Mouse (Mus musculus) kidney, postnatal 0 days (tissue): ENCODE data around the gene Celsr2. TPM values are rescaled to one million over a fixed set of nuclear protein-coding genes. Genes with fewer than 3 reads are reported as not detected.

Source experiments
- ATAC-seq: fragments of 200-750 bp; cut with Nextera tagmentation; replicated peaks from 2 replicates; pipeline ENCODE4 v1.8.0; 2017; ENCODE audit warnings: low read depth, moderate number of reproducible peaks, moderate TSS enrichment, moderate library complexity; ENCODE audit not compliant: low FRiP score
- DNase-seq: peaks from one replicate; pipeline ENCODE4 v3.0.0-alpha.2; 2016; ENCODE audit warnings: low spot score
- H3K27ac ChIP-seq: fragments of 300-500 bp; sonication (generic); 2 replicates; pipeline ENCODE4 v1.5.1; 2014; ENCODE audit warnings: mild to moderate bottlenecking
- H3K27me3 ChIP-seq: fragments of 300-500 bp; sonication (generic); 2 replicates; pipeline ENCODE4 v1.6.1; 2014; ENCODE audit warnings: low read length, mixed read lengths; ENCODE audit not compliant: insufficient read depth
- H3K36me3 ChIP-seq: fragments of 300-500 bp; sonication (generic); 2 replicates; pipeline ENCODE4 v1.6.1; 2014; ENCODE audit warnings: low read length, mixed read lengths; ENCODE audit not compliant: insufficient read depth
- H3K4me1 ChIP-seq: fragments of 300-500 bp; sonication (generic); replicated peaks from 2 replicates; pipeline ENCODE4 v1.6.1; 2014; ENCODE audit warnings: antibody characterized with exemption, low read length, mixed read lengths; ENCODE audit not compliant: insufficient read depth
- H3K4me2 ChIP-seq: fragments of 300-500 bp; sonication (generic); 2 replicates; pipeline ENCODE4 v1.6.1; 2014; ENCODE audit warnings: mild to moderate bottlenecking, low read length, moderate library complexity, mixed read lengths
- H3K4me3 ChIP-seq: fragments of 300-500 bp; sonication (generic); replicated peaks from 2 replicates; pipeline ENCODE4 v1.5.1; 2014; ENCODE audit warnings: low read depth, low read length
- H3K9ac ChIP-seq: fragments of 300-500 bp; sonication (generic); 2 replicates; pipeline ENCODE4 v1.6.1; 2014; ENCODE audit warnings: low read depth, low read length
- H3K9me3 ChIP-seq: fragments of 300-500 bp; sonication (generic); replicated peaks from 2 replicates; pipeline ENCODE4 v1.6.1; 2016; ENCODE audit warnings: low read length, inconsistent platforms, mixed read lengths
- CTCF ChIP-seq: IDR thresholded peaks from 2 replicates; pipeline ENCODE4 v1.5.1; 2016; ENCODE audit warnings: antibody characterized with exemption, low read depth, mild to moderate bottlenecking, moderate library complexity
- WGBS: fragments of 180-500 bp; shearing (Covaris S2); extraction: QIAGEN DNeasy Blood & Tissue Kit; methylation state at CpG from one replicate; pipeline ENCODE4 v1.1.7; 2014; 5-methylcytosine and 5-hydroxymethylcytosine counted together
- polyA plus RNA-seq: library from polyadenylated mRNA; unstranded; fragments of >200 nt; fragmentation: Nextera tagmentation; extraction: Ambion mirVana; gene quantifications from 2 replicates; pipeline ENCODE4 v1.2.1, GENCODE M21; 2015

Celsr2 gene
- polyA plus RNA-seq, 1 experiment from 2014 or later, result 15.1 TPM

- TF ChIP-seq CTCF, result no peak
- DNase-seq (no peak), ATAC-seq (no peak)
- H3K4me1 ChIP-seq, result 0 out of 2 replicates have a peak, but pooled peaks cover 3% of the 10 kb centered on the region
- no peak overlapping the region for H3K9ac ChIP-seq
- no peaks in the 10 kb centered on the region for H3K36me3 ChIP-seq
- no peaks in the 10 kb centered on the region for H3K9me3 ChIP-seq
- 73% methylated on average over 3 of the region's 3 CpGs for WGBS
- no peak overlapping the region for H3K4me3 ChIP-seq
- no peak overlapping the region for H3K27ac ChIP-seq
- H3K27me3 ChIP-seq, result no peaks in the 10 kb centered on the region
- H3K4me2 ChIP-seq, result no peak overlapping the region
Measured at GRCm38 (mm10) chr3:108367828-108368227, 47.5 kb downstream of the Celsr2 start.

DNA sequence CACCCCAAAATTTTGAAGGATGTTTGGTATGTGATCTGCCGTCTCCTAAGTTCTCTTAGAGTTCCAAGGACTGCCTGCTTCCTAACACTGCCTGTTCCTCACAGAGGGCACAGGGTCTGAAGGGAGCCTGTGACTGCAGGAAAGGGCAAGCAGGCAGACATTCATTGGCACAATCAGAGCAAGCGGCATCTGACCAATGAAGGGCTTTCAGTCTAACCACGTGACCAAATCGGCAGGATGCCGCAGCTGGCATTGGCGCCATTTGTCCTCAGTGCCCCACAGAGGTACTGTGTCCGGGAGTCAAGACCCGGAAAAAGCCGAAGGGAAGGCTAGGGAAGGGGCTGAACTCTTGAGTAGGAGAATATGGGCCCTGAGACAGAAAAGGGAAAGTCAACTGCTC is 48.2 kb downstream of the Celsr2 start:
- H3K9me3 ChIP-seq, result no peaks in the 10 kb centered on the region
- DNase-seq, result no peak
- H3K36me3 ChIP-seq, result no peaks in the 10 kb centered on the region
- WGBS, result 60% methylated on average over 9 of the region's 9 CpGs
- H3K27ac ChIP-seq, result no peak overlapping the region
- TF ChIP-seq CTCF, result no peak
- no peak for ATAC-seq
- no peak overlapping the region for H3K4me3 ChIP-seq
- no peaks in the 10 kb centered on the region for H3K27me3 ChIP-seq
- 0 out of 2 replicates have a peak, but pooled peaks cover 3% of the 10 kb centered on the region for H3K4me1 ChIP-seq
- H3K9ac ChIP-seq, result no peak overlapping the region
- no peak overlapping the region for H3K4me2 ChIP-seq

DNA sequence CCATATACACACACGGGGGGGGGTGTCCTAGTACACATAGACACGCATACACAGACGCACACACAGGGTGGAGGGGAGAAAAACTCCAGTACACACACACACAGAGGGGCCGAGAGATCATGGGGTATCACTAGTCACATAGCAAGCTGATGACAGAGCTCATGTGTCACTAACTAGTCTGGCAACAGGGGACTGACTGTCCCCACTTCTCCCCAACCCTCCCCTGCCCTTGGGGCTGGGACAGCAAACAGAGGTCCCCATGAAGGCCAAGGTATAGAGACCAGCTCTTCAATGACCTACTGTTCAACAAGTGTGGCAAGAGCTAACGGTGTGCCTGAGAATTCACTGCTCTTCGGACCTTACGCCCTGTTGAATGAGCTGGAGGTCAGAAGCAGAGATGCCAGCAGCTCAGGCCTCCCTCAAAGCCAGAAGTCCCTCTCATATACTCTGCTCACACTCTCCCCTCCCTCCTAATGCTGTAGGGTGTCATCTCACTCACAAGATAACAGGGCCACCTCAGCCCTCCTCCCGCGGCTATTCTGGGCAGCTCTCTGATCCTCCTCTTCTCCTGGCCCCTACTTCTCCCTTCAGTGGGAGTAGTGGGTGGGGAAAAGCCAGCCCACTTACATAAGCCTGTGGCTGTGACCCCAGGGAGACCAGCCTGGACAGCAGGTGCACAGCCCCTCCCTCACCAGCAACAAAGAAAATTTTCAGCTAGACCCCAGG is 50.9 kb downstream of the Celsr2 start, which contains the start of gene Mybphl:
Gene Mybphl, plus strand, starts transcription at position 642 of the 726 bp plus-strand sequence.
- Histone ChIP-seq H3K36me3 (no peaks in the 10 kb centered on the region), H3K4me1 (0 out of 2 replicates have a peak, but pooled peaks cover 7% of the 10 kb centered on the region), H3K9ac (no peak within 1 kb of the TSS), H3K9me3 (no peaks in the 10 kb centered on the region), H3K27me3 (no peaks in the 10 kb centered on the region), H3K27ac (no peak within 1 kb of the TSS), H3K4me3 (no peak within 1 kb of the TSS), H3K4me2 (no peak within 1 kb of the TSS)
- WGBS, result 59% methylated on average over 9 of the region's 9 CpGs
- ATAC-seq (no peak), DNase-seq (no peak)
- TF ChIP-seq CTCF, result no peak

DNA sequence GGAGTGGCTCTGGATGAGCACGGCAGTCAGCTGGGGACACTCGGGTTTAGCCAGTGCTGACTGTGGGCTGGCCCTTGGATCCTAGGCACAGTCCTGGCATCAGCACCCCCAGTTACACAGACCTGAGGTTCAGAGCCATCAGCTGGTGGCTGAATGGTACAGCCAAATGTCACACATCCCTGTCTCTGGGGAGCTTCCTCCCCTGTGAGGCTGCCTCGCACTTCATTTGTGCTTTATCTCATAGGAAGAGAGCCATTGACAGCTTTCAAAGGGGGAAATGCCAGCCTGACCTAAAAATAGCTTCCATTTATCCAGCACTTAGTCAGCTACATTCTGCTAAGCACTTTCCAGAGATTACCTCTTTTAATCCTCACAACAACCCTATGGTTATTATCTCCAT is 51.7 kb downstream of the Celsr2 start:
- Histone ChIP-seq H3K27ac (no peak overlapping the region), H3K27me3 (no peaks in the 10 kb centered on the region), H3K9me3 (no peaks in the 10 kb centered on the region), H3K36me3 (no peaks in the 10 kb centered on the region), H3K9ac (no peak overlapping the region), H3K4me1 (0 out of 2 replicates have a peak, but pooled peaks cover 7% of the 10 kb centered on the region), H3K4me2 (no peak overlapping the region), H3K4me3 (no peak overlapping the region)
- no peak for TF ChIP-seq CTCF
- WGBS, result 77% methylated on average over 3 of the region's 3 CpGs
- DNase-seq, result no peak
- no peak for ATAC-seq

GRCm38 (mm10) chr3:108360894-108361293 is 54.5 kb downstream of the Celsr2 start:
- H3K27me3 ChIP-seq, result no peaks in the 10 kb centered on the region
- TF ChIP-seq CTCF, result no peak
- 0 out of 2 replicates have a peak, but pooled peaks cover 7% of the 10 kb centered on the region for H3K4me1 ChIP-seq
- 10% methylated on average over 7 of the region's 7 CpGs for WGBS
- no peaks in the 10 kb centered on the region for H3K9me3 ChIP-seq
- no peaks in the 10 kb centered on the region for H3K36me3 ChIP-seq
- DNase-seq, result peak; percentile 40
- H3K27ac ChIP-seq, result peak overlapping the region; percentile 69
- ATAC-seq, result peak; percentile 68
- no peak overlapping the region for H3K9ac ChIP-seq
- H3K4me3 ChIP-seq, result no peak overlapping the region
- no peak overlapping the region; the same call in 1 of the 2 replicates for H3K4me2 ChIP-seq

DNA sequence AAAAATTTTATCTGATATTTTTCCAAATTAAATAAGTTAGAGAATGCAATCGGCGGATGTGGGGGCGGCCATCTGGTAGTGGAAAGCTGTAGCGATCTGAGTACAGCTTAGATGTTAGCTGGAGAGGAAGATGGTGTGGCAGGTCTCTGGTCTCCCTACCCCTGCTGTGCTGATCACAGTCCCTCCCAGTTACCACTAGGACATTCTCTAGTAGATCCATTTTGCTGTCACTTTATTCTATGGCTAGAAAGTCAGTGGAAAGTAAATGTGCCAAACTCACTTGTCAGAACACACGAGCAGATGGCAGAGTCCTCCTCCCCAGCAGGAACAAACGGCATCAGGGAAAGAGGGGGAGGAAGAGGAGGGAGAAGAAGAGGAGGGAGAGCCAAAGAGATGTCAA is 56.9 kb downstream of the Celsr2 start:
- DNase-seq (no peak), ATAC-seq (no peak)
- H3K27me3 ChIP-seq, result no peaks in the 10 kb centered on the region
- no peak overlapping the region for H3K4me3 ChIP-seq
- no peak overlapping the region for H3K27ac ChIP-seq
- H3K4me1 ChIP-seq, result 0 out of 2 replicates have a peak, but pooled peaks cover 4% of the 10 kb centered on the region
- H3K9ac ChIP-seq, result no peak overlapping the region
- 70% methylated on average over 6 of the region's 6 CpGs for WGBS
- no peaks in the 10 kb centered on the region for H3K9me3 ChIP-seq
- H3K4me2 ChIP-seq, result no peak overlapping the region
- TF ChIP-seq CTCF, result no peak
- H3K36me3 ChIP-seq, result peaks cover 6% of the 10 kb centered on the region; the same call in 1 of the 2 replicates
